Mouse (Mus musculus): ENCODE data around the gene Cfap99. TPM values are rescaled to one million over a fixed set of nuclear protein-coding genes. Genes with fewer than 3 reads are reported as not detected.

Gene Cfap99
- polyA plus RNA-seq, 1 experiment from 2014 or later, result not detected

DNA sequence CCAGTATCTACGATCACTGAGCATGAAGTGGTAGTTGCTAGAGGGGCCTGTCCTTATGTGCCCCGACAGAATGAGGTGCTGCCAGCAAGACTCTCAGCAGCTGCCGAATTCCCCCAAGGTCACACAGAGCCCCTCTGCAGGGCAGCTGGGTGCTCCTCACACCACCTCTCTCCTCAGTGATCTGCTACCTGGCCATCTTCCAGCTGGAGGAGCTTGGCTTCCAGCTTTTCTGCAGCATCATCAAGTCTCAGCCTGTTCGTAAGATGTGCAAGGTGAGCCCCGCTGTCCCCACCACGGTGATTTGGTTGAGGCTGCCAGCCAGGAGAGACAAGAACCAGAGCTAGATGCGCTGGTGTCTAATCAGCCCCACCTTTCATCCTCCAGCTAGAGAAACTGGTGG lies 14.0 kb downstream of the Cfap99 start:
- H3K27ac ChIP-seq, result no peak overlapping the region
- no peak overlapping the region for H3K4me3 ChIP-seq (replicated peaks)
- H3K4me1 ChIP-seq (replicated peaks), result no peaks in the 10 kb centered on the region
- no peaks in the 10 kb centered on the region for H3K27me3 ChIP-seq (replicated peaks)
- H3K4me2 ChIP-seq (replicated peaks), result no peak overlapping the region
- ATAC-seq, result no peak
- H3K36me3 ChIP-seq, result no peaks in the 10 kb centered on the region
- H3K9ac ChIP-seq, result no peak overlapping the region
- WGBS, result 74% methylated on average over 7 of the region's 7 CpGs
- H3K9me3 ChIP-seq, result no peaks in the 10 kb centered on the region

GRCm38 (mm10) chr5:34309016-34309415 lies 20.6 kb downstream of the Cfap99 start:
- no peak for ATAC-seq
- WGBS, result 78% methylated on average over 3 of the region's 3 CpGs
- H3K9me3 ChIP-seq, result no peaks in the 10 kb centered on the region
- no peak overlapping the region for H3K4me2 ChIP-seq (replicated peaks)
- H3K27ac ChIP-seq, result no peak overlapping the region
- no peaks in the 10 kb centered on the region for H3K4me1 ChIP-seq (replicated peaks)
- H3K4me3 ChIP-seq (replicated peaks), result no peak overlapping the region
- H3K27me3 ChIP-seq (replicated peaks), result no peaks in the 10 kb centered on the region
- no peaks in the 10 kb centered on the region for H3K36me3 ChIP-seq
- no peak overlapping the region for H3K9ac ChIP-seq

- no peak overlapping the region for H3K4me3 ChIP-seq (replicated peaks)
- H3K27me3 ChIP-seq (replicated peaks), result no peaks in the 10 kb centered on the region
- ATAC-seq, result no peak
- H3K9ac ChIP-seq, result no peak overlapping the region
- WGBS, result 61% methylated on average over 2 of the region's 2 CpGs
- no peak overlapping the region for H3K27ac ChIP-seq
- no peaks in the 10 kb centered on the region for H3K36me3 ChIP-seq
- no peaks in the 10 kb centered on the region for H3K9me3 ChIP-seq
- no peak overlapping the region for H3K4me2 ChIP-seq (replicated peaks)
- no peaks in the 10 kb centered on the region for H3K4me1 ChIP-seq (replicated peaks)
Measured at GRCm38 (mm10) chr5:34319491-34320034, 31.2 kb downstream of the Cfap99 start.

GRCm38 (mm10) chr5:34321236-34321635 lies 32.8 kb downstream of the Cfap99 start:
- no peaks in the 10 kb centered on the region for H3K9me3 ChIP-seq
- no peak overlapping the region for H3K4me2 ChIP-seq (replicated peaks)
- WGBS, result 83% methylated on average over 4 of the region's 4 CpGs
- no peak overlapping the region for H3K27ac ChIP-seq
- H3K4me1 ChIP-seq (replicated peaks), result no peaks in the 10 kb centered on the region
- H3K4me3 ChIP-seq (replicated peaks), result no peak overlapping the region
- H3K9ac ChIP-seq, result no peak overlapping the region
- no peaks in the 10 kb centered on the region for H3K27me3 ChIP-seq (replicated peaks)
- H3K36me3 ChIP-seq, result no peaks in the 10 kb centered on the region
- no peak for ATAC-seq

DNA sequence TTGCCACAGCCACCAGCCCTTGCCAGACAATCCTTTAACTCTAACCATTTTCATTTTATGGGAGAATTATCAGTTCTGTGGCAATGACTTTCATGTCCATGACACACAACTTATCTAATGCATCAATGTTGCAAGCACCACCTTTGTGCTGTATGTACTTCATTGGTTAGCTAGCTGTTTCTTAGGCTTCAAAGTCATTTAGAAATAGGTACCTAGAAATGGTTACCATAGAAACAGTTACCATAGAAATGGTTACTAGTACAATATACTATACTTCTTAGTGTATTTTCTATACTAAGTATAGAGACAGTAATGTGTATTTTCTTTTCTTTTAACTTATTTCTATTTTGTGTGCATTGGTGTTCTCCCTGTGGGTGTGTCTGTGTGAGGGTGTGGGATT lies 36.9 kb downstream of the Cfap99 start:
- Histone ChIP-seq H3K9ac (no peak overlapping the region), H3K4me2 (replicated peaks) (no peak overlapping the region), H3K27ac (no peak overlapping the region), H3K36me3 (no peaks in the 10 kb centered on the region), H3K27me3 (replicated peaks) (no peaks in the 10 kb centered on the region), H3K9me3 (no peaks in the 10 kb centered on the region), H3K4me1 (replicated peaks) (peaks cover 6% of the 10 kb centered on the region; the same call in 1 of the 2 replicates), H3K4me3 (replicated peaks) (no peak overlapping the region)
- ATAC-seq, result no peak

DNA sequence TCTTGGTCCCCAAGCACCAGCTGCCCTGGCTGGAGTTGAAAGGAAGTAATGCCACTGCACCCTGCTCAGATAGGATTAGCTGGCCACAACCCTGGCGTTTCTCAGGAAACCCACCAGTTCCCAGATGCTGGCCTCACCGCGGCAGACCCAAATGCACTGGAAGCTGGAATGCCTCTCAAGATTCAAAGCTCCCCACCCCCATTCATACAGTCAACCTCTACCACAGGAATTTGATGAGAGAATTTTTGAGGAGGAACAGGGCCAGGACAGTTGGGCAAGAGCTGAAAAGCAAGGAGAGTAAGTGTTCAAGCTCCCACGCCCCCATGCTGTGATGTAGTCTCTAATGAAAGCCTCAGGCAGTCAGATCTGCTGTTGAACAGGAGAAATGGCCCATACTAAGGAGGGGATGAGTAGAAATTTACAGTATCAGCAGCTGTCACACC lies 37.9 kb downstream of the Cfap99 start:
- Histone ChIP-seq H3K27ac (no peak overlapping the region), H3K9me3 (no peaks in the 10 kb centered on the region), H3K4me2 (replicated peaks) (peak overlapping the region; percentile 60; the same call in 1 of the 2 replicates), H3K4me1 (replicated peaks) (peaks cover 6% of the 10 kb centered on the region; the same call in 1 of the 2 replicates), H3K4me3 (replicated peaks) (no peak overlapping the region), H3K27me3 (replicated peaks) (no peaks in the 10 kb centered on the region), H3K36me3 (no peaks in the 10 kb centered on the region), H3K9ac (no peak overlapping the region)
- WGBS, result 32% methylated on average over 4 of the region's 4 CpGs
- ATAC-seq, result 0 out of 2 replicates have a peak, but pooled peaks have one; percentile 36

DNA sequence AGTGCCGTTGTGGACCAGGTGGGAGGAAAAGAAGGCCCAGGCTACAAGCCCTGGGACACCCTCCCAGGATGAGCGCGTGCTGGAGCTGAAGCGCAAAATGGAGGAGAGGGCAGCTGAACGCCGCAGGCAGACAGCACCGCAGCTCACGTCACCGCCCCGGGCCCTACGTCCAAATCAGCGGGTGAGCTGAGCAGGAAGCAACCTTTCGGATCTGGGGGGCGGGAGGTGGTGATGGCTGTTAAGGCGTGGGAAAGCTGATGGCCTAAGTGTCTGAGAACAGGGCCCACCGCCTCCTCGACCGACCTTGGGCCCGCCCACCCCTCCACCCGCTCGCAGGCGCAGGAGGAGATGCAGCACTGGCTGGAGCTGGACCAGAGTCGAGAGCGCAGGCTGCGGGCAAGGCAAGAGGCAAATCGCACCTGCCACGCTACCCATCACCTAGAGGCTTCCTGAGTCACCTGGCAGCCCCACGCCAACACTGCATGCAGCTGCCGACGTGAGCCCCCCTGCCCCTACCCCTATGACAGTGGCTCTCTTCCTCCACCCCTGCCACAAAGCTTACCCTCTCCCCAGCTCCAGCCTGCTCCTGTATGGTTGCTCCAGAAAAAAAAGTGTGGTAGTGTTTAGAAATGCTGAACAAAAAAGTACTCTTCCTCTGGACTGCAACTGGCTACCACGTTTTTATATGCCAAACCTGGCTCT lies 38.6 kb downstream of the Cfap99 start:
- ATAC-seq, result peak; percentile 72
- Histone ChIP-seq H3K36me3 (no peaks in the 10 kb centered on the region), H3K9ac (peak overlapping the region; percentile 29), H3K27ac (no peak overlapping the region), H3K9me3 (no peaks in the 10 kb centered on the region), H3K4me2 (replicated peaks) (peak overlapping the region; percentile 60), H3K4me1 (replicated peaks) (peaks cover 6% of the 10 kb centered on the region; the same call in 1 of the 2 replicates), H3K27me3 (replicated peaks) (no peaks in the 10 kb centered on the region), H3K4me3 (replicated peaks) (peak overlapping the region; percentile 27)
- 13% methylated on average over 31 of the region's 31 CpGs for WGBS

DNA sequence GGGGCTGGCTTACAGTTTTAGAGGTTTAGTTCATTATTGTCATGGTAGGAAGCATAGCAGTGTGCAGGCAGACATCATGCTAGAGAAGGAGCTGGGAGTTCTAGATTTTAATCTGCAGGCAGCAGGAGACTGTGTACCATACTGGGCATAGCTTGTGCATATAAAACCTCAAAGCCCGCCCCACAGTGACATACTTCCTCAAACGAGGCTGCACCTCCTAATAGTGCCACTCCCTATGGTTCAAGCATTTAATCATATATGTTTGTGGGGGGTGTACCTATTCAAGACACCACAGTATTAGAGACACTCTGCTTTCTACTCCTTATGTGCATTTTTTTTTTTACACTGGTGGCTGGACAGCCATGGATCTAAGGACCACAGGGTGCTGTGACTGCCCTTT lies 41.7 kb downstream of the Cfap99 start:
- H3K4me3 ChIP-seq (replicated peaks), result no peak overlapping the region
- H3K4me2 ChIP-seq (replicated peaks), result no peak overlapping the region
- H3K4me1 ChIP-seq (replicated peaks), result peaks cover 6% of the 10 kb centered on the region; the same call in 1 of the 2 replicates
- H3K9ac ChIP-seq, result no peak overlapping the region
- no peaks in the 10 kb centered on the region for H3K27me3 ChIP-seq (replicated peaks)
- no peak for ATAC-seq
- 78% methylated on average over 2 of the region's 2 CpGs for WGBS
- H3K27ac ChIP-seq, result no peak overlapping the region
- no peaks in the 10 kb centered on the region for H3K9me3 ChIP-seq
- no peaks in the 10 kb centered on the region for H3K36me3 ChIP-seq

DNA sequence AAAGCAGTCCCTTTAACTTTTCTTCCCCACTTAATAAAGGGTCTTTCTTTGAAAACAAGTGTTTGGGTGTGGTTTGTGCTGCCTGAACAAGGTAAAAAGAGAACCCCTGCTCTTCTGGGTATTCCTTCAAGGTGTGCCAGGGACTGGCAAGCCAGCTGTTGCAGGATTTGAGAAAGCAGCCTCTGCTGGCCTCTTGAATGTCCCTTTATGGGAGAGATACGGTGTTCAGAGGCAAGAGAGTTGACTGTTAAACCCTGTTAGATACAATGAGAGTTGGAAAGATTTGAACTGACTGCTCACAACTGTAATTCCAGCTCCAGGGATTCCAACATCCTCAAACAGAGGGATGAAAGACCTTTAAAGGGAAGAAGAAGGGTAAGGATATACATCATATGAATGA lies 45.7 kb downstream of the Cfap99 start:
- Histone ChIP-seq H3K27me3 (replicated peaks) (no peaks in the 10 kb centered on the region), H3K4me1 (replicated peaks) (0 out of 2 replicates have a peak, but pooled peaks cover 11% of the 10 kb centered on the region), H3K4me2 (replicated peaks) (no peak overlapping the region), H3K9ac (no peak overlapping the region), H3K4me3 (replicated peaks) (no peak overlapping the region), H3K27ac (no peak overlapping the region), H3K36me3 (no peaks in the 10 kb centered on the region), H3K9me3 (no peaks in the 10 kb centered on the region)
- WGBS, result 91% methylated on average over 1 of the region's 1 CpGs
- ATAC-seq, result no peak

DNA sequence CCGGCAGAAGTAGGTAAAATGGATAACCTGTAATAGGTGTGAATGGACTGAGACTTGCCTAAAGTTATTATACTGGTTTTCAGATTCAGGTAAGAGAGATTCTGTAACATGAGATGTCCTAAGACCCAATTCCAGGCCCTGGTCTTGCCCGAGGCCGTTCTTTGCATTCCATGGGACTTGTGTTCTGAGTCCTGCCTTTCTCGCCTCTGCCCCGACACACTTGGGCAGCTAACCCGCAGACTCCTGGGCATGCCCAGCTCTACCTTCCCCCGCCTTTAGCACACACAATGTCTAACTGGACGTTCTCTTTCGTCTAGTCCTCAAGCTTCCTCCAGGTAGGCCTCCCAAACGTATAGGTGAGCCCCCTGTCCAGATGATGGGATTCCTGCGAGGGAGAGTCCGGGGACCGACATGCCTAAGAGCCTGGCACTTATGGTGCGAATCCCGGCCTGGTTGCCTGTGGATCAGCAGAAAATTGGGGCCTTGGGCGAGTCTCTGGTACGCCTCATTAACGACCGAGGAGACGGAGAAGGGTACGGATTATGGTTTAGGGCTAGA lies 47.2 kb downstream of the Cfap99 start:
- Histone ChIP-seq H3K27me3 (replicated peaks) (no peaks in the 10 kb centered on the region), H3K4me3 (replicated peaks) (peak overlapping the region; percentile 84), H3K9ac (peak overlapping the region; percentile 76), H3K27ac (peak overlapping the region; percentile 66), H3K9me3 (no peaks in the 10 kb centered on the region), H3K36me3 (no peaks in the 10 kb centered on the region), H3K4me2 (replicated peaks) (peak overlapping the region; percentile 60), H3K4me1 (replicated peaks) (0 out of 2 replicates have a peak, but pooled peaks cover 11% of the 10 kb centered on the region)
- WGBS, result 1% methylated on average over 21 of the region's 21 CpGs
- ATAC-seq, result peak; percentile 70

GRCm38 (mm10) chr5:34336097-34336774 lies 47.8 kb downstream of the Cfap99 start, which contains the start of gene Rnf4:
Gene Rnf4, plus strand, starts transcription at chr5:34336289.
- no peaks in the 10 kb centered on the region for H3K36me3 ChIP-seq
- peak within 1 kb of the TSS; percentile 88 for H3K9ac ChIP-seq
- no peaks in the 10 kb centered on the region for H3K27me3 ChIP-seq (replicated peaks)
- H3K4me1 ChIP-seq (replicated peaks), result 0 out of 2 replicates have a peak, but pooled peaks cover 11% of the 10 kb centered on the region
- H3K9me3 ChIP-seq, result no peaks in the 10 kb centered on the region
- H3K4me2 ChIP-seq (replicated peaks), result peak within 1 kb of the TSS; percentile 74
- H3K4me3 ChIP-seq (replicated peaks), result peak within 1 kb of the TSS; percentile 84
- WGBS, result under 1% methylated on average over 60 of the region's 67 CpGs
- H3K27ac ChIP-seq, result peak within 1 kb of the TSS; percentile 91
- peak; percentile 99 for ATAC-seq

DNA sequence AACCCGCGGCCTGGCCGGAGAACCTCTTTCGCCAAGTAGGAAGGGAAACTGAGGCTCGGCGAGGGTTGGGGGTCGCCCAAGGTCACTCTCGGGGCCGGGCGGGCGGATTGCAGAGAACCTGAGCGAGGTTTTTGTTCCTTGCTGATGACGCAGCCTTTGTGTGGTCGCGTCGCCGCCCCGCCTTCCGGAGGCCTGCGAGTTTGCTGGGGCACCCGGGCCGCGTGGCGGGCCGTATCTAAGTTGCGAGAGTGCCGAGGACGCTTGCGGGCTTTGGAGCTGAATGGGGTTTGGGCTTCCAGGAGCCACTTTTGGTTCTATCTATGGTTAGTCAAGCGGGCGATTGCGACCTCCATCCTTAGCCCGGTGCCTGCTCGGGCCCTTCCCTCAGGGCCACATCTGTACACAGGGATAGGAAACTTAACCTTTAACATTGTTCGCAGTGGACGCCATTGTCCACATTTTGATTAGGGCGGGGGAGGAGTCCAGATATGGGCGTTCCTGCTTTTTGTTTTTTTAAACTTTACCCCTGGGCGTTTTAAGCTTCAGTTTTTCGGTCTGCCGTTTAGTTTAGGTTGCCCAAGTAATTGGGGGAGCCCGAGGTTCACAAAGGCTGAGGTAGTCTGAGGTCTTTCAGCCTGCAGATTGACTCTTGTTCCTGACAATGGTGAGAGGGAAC lies 48.5 kb downstream of the Cfap99 start:
- no peaks in the 10 kb centered on the region for H3K27me3 ChIP-seq (replicated peaks)
- H3K4me2 ChIP-seq (replicated peaks), result peak overlapping the region; percentile 74
- H3K4me3 ChIP-seq (replicated peaks), result peak overlapping the region; percentile 84
- H3K36me3 ChIP-seq, result no peaks in the 10 kb centered on the region
- under 1% methylated on average over 42 of the region's 42 CpGs for WGBS
- peak overlapping the region; percentile 88 for H3K9ac ChIP-seq
- H3K27ac ChIP-seq, result peak overlapping the region; percentile 91
- ATAC-seq, result peak; percentile 65
- no peaks in the 10 kb centered on the region for H3K9me3 ChIP-seq
- H3K4me1 ChIP-seq (replicated peaks), result 0 out of 2 replicates have a peak, but pooled peaks cover 11% of the 10 kb centered on the region
